8 mouse cellular contexts compared by ENCODE assay signal in genomic region chr9:118507552-118507951, GRCm38 (mm10). TPM values are rescaled to one million over a fixed set of nuclear protein-coding genes. Genes with fewer than 3 reads are reported as not detected.
DNase-seq lines count a peak whose midpoint lies in the region; ATAC-seq lines count a peak whose summit lies in the region.

No protein-coding gene starts in this region.

- H3K9ac ChIP-seq in embryonic facial prominence, embryonic 15.5 days = no peak overlapping the region
- peak overlapping the region; percentile 94 for H3K9ac ChIP-seq in midbrain, embryonic 13.5 days (replicated peaks)

- no peaks in the 10 kb centered on the region for H3K9me3 ChIP-seq in embryonic facial prominence, embryonic 15.5 days (replicated peaks)
- no peaks in the 10 kb centered on the region; the same call in 1 of the 2 replicates for H3K9me3 ChIP-seq in midbrain, embryonic 13.5 days

- 73% methylated on average over 6 of the region's 6 CpGs for WGBS in embryonic facial prominence, embryonic 15.5 days
- WGBS in midbrain, embryonic 13.5 days = 72% methylated on average over 6 of the region's 6 CpGs

- intact Hi-C loops in left cerebral cortex, postnatal 14 days (cut with DNase I) = no loop called here

- ATAC-seq in embryonic facial prominence, embryonic 15.5 days (ENCODE audit: insufficient number of reproducible peaks, low FRiP score, low TSS enrichment, low read depth) = no peak
- ATAC-seq in midbrain, embryonic 13.5 days = no peak

- H3K27me3 ChIP-seq in embryonic facial prominence, embryonic 15.5 days = no peaks in the 10 kb centered on the region
- H3K27me3 ChIP-seq in midbrain, embryonic 13.5 days = no peaks in the 10 kb centered on the region

- H3K4me3 ChIP-seq in embryonic facial prominence, embryonic 15.5 days (replicated peaks) = peak overlapping the region; percentile 90
- H3K4me3 ChIP-seq in midbrain, embryonic 13.5 days (replicated peaks) = peak overlapping the region; percentile 92

- peak overlapping the region; percentile 95 for H3K4me2 ChIP-seq in embryonic facial prominence, embryonic 15.5 days (replicated peaks)
- peak overlapping the region; percentile 100 for H3K4me2 ChIP-seq in midbrain, embryonic 13.5 days (replicated peaks)

- H3K4me1 ChIP-seq in embryonic facial prominence, embryonic 15.5 days = peaks cover 21% of the 10 kb centered on the region
- H3K4me1 ChIP-seq in midbrain, embryonic 13.5 days (replicated peaks) = peaks cover 33% of the 10 kb centered on the region

- no peaks in the 10 kb centered on the region for H3K36me3 ChIP-seq in embryonic facial prominence, embryonic 15.5 days
- H3K36me3 ChIP-seq in midbrain, embryonic 13.5 days = peaks cover 12% of the 10 kb centered on the region

- peak; percentile 79 for DNase-seq in heart, adult 11 months
- no peak for DNase-seq in heart, adult 18-20 months
- peak; percentile 71 to 77 for DNase-seq in kidney, adult 8-10 months
- no peak for DNase-seq in left cerebral cortex, postnatal 14 days (ENCODE audit: low spot score in 2 of 2)
- no peak for DNase-seq in urinary bladder, adult 18-20 months (ENCODE audit: low spot score in 2 of 2)
- no peak for DNase-seq in retina, embryonic 14.5 days (ENCODE audit: low spot score)

- H3K27ac ChIP-seq in embryonic facial prominence, embryonic 15.5 days (replicated peaks) = no peak overlapping the region
- no peak overlapping the region for H3K27ac ChIP-seq in midbrain, embryonic 13.5 days

RNA-seq across cellular contexts. Expression of gene Golga4, which starts 1.5 kb away (rescaled TPM):
- total RNA-seq in heart, adult 18-20 months (2021) = 100 to 1,000 TPM; 383 to 397 TPM
- polyA plus RNA-seq in embryonic facial prominence, embryonic 15.5 days (2015; fragmentation: Nextera tagmentation; extraction: Ambion mirVana) = 50.3 and 51.3 TPM in 2 replicates
- 52.6 and 56.5 TPM in 2 replicates for polyA plus RNA-seq in midbrain, embryonic 13.5 days (2015; fragmentation: Nextera tagmentation; extraction: Ambion mirVana)
- total RNA-seq in left cerebral cortex, postnatal 14 days (2021) = 10 to 100 TPM; 80.3 to 88.2 TPM

RNA-seq across cellular contexts. Expression of gene Eomes, which starts 29.5 kb away (rescaled TPM):
- under 1 TPM; 0.07 to 0.10 TPM for total RNA-seq in heart, adult 18-20 months (2021)
- not detected in 2 replicates for polyA plus RNA-seq in embryonic facial prominence, embryonic 15.5 days (2015; fragmentation: Nextera tagmentation; extraction: Ambion mirVana)
- 0.68 and 2.6 TPM in 2 replicates for polyA plus RNA-seq in midbrain, embryonic 13.5 days (2015; fragmentation: Nextera tagmentation; extraction: Ambion mirVana)
- total RNA-seq in left cerebral cortex, postnatal 14 days (2021) = under 1 TPM; 0.24 to 0.38 TPM

Comparison
In these comparisons a context has a peak if more than half of its experiments do, and no peak if none do; other contexts are left out.
1. DNase-seq: peak in heart, adult 11 months (single experiment) and kidney, adult 8-10 months (2 of 2); none in heart, adult 18-20 months (0 of 2), left cerebral cortex, postnatal 14 days (0 of 2), urinary bladder, adult 18-20 months (0 of 2) and retina, embryonic 14.5 days (single experiment).
2. RNA of gene Golga4, which starts 1.5 kb away (total RNA-seq): 383 to 397 TPM in heart, adult 18-20 months; 80.3 to 88.2 TPM in left cerebral cortex, postnatal 14 days; every median in the first group is over 4 times any median in the second.